Mouse (Mus musculus): ENCODE data around the gene Lrrc55. TPM values are rescaled to one million over a fixed set of nuclear protein-coding genes. Genes with fewer than 3 reads are reported as not detected.
A peak's percentile ranks its signal among the peaks of the same experiment; 100 is the strongest.

Lrrc55 gene
- total RNA-seq, 2 experiments from 2014 or later = 32.8 to 36.5 TPM

DNA sequence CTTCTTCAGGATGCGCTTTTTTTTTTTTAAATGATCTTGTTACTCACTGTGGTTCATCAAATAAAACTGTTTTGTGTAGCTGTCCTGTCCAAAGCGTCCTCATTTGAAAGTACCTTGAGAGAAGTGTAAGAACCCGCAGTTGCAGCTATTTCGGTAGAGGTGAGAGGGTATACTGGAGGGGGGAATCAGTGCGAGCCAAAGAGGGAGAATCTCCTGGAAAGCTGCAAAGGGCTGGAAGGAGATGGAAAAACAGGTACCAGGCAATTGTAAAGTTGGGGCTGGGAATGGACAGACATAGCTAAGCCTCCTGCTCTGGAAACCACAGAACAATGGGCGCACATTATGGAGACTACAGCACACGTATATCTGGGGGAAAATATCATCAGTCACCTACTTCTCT, 57.2 kb downstream of the Lrrc55 start:
- intact Hi-C loops (cut with DNase I) = no loop called here
- no peak for TF ChIP-seq CTCF (IDR thresholded peaks at IDR 0.05)

DNA sequence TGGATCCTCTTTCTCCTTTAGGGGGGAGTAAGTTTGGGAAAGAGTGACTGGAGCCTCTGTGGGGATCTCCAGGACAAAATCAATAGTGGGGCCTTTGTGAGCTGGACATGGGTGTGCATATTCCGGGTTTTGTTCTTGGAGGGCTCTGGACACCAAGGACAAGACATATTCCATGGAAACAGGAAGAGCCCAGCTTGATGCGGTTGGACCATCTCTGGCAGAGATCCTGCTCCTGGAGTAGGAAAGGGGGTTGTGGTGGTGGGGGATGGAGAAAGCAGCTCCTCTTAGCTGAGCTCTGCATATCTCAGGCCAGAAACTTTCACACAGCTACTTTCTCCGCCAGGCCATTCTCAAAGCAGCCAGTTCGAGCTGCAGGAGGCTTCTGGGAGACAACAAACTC, 57.6 kb downstream of the Lrrc55 start:
- TF ChIP-seq CTCF (IDR thresholded peaks at IDR 0.05) = no peak
- intact Hi-C loops (cut with DNase I) = no loop called here
- no peak for DNase-seq (ENCODE audit: extremely low spot score in 1 of 2, low spot score in 2 of 2)
- no peak overlapping the region for H3K27ac ChIP-seq
- no peak overlapping the region for H3K4me3 ChIP-seq

More for the DNA sequence above, 57.2 kb downstream of the Lrrc55 start:
- Histone ChIP-seq H3K27ac (no peak overlapping the region), H3K4me3 (no peak overlapping the region)
- DNase-seq (ENCODE audit: extremely low spot score in 1 of 2, low spot score in 2 of 2) = no peak

DNA sequence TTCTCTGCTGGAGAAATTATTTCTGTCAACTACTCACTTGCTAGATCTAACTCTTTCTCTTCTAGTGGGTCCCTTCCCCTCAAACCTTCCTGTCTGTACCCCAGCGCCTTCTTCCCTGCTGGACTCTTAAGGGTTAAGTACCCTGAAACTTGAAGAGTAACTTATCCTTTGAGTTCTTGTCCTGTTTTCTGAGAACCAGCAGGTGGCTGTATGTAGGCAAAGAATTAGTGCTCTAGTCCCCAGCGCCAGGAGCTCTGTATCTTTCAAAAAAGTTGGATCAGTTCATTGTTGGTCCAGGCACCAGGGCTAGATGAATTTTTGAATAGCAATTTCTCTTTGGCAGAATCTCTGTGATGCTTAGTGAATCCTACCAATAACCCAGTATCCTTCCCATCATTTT, 58.9 kb downstream of the Lrrc55 start:
- no peak for DNase-seq (ENCODE audit: extremely low spot score in 1 of 2, low spot score in 2 of 2)
- Histone ChIP-seq H3K4me3 (no peak overlapping the region), H3K27ac (no peak overlapping the region)
- TF ChIP-seq CTCF (IDR thresholded peaks at IDR 0.05) = peak; percentile 25
- intact Hi-C loops (cut with DNase I) = no loop called here

DNA sequence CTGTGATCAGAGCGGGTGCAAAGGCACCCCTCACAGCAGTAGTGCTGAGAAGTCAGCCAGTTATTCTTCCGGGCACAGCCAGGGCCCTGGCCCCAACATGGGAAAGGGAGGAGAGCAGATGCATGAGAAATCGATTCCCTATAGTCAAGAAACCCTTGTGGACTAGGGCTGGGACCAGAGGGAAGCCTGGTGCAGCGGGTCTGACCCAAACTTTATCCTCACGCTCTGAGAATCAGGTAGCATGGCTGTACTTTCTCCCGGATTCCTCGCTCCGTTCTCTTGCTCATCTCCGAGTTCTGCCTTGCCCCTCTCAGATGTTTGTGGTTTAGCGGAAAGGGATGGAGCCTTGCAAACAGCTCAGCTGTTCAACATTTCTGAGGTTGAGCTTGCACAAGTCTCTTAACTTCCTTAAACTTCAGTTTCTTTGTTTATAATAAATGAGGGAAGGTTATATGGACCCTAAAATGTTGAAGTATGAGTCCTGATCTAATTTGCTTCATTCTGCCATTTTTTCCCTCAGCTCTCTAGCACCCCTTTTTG, 59.3 kb downstream of the Lrrc55 start:
- no peak for TF ChIP-seq CTCF (IDR thresholded peaks at IDR 0.05)
- Histone ChIP-seq H3K4me3 (no peak overlapping the region), H3K27ac (no peak overlapping the region)
- DNase-seq (ENCODE audit: extremely low spot score in 1 of 2, low spot score in 2 of 2) = no peak
- intact Hi-C loops (cut with DNase I) = no loop called here

DNA sequence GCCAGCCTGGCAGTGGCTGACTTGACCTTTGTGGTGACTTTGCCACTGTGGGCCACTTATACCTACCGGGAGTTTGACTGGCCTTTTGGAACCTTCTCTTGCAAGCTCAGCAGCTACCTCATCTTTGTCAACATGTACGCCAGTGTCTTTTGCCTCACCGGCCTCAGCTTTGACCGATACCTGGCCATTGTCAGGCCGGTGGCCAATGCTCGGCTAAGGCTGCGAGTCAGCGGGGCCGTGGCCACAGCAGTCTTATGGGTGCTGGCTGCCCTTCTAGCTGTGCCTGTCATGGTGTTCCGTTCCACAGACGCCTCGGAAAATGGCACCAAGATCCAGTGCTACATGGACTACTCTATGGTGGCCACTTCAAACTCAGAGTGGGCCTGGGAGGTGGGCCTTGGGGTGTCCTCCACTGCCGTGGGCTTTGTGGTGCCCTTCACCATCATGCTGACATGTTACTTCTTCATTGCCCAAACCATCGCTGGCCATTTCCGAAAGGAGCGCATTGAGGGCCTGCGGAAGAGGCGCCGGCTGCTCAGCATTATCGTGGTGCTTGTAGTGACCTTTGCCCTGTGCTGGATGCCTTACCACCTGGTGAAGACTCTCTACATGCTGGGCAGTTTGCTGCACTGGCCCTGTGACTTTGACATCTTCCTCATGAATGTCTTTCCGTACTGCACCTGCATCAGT, 60.0 kb downstream of the Lrrc55 start:
- intact Hi-C loops (cut with DNase I) = no loop called here
- Histone ChIP-seq H3K27ac (no peak overlapping the region), H3K4me3 (no peak overlapping the region)
- TF ChIP-seq CTCF (IDR thresholded peaks at IDR 0.05) = no peak
- no peak for DNase-seq (ENCODE audit: extremely low spot score in 1 of 2, low spot score in 2 of 2)

DNA sequence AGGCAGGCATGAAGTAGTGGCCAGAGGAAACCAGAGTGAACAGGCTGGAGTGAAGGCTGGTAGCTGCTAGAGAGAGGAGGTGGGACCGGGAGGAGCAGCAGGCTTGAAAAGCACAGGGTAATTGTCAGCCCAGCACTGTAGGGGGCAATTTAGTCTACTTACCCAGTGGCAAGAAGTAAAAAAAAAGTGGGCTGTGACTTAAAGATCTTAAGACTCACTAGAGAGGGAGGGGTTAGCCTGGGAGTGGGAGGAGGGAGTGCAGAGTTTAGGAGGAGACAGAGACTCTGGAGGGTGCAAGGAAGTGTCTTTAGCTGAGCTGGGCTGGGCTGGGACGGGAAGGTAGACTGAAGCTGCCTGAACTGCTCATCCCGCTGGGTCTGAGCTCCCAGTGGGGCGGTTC, 60.9 kb downstream of the Lrrc55 start, which contains the start of gene Aplnr:
Gene Aplnr, plus strand, starts transcription at position 137 of the 400 bp plus-strand sequence.
- H3K4me3 ChIP-seq = no peak within 1 kb of the TSS
- intact Hi-C loops (cut with DNase I) = no loop called here

DNA sequence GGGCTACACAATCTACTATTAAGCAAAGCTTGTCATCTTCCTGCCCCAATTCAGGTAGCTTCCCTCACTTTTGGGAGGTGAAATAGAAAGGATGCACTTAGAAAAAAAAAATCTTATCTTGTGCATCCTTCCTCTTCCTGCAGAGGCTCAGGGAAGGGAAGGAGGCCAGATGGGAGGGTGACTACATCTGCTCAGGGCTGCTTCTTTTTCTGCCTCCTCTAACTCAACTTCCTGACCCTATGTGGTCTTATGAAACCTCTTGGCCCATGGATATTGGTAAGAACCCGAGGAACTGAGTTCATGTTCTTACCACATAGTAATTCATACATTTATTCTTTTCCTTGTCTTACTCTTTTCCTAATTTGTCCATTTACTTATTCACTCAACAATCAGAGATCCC, 61.9 kb downstream of the Lrrc55 start:
- intact Hi-C loops (cut with DNase I) = no loop called here
- H3K4me3 ChIP-seq = no peak overlapping the region
- no peak overlapping the region for H3K27ac ChIP-seq
- DNase-seq (ENCODE audit: extremely low spot score in 1 of 2, low spot score in 2 of 2) = no peak
- TF ChIP-seq CTCF (IDR thresholded peaks at IDR 0.05) = no peak

More for the DNA sequence above, 60.9 kb downstream of the Lrrc55 start, which contains the start of gene Aplnr:
- no peak for DNase-seq (ENCODE audit: extremely low spot score in 1 of 2, low spot score in 2 of 2)
- TF ChIP-seq CTCF (IDR thresholded peaks at IDR 0.05) = no peak
- no peak within 1 kb of the TSS for H3K27ac ChIP-seq

DNA sequence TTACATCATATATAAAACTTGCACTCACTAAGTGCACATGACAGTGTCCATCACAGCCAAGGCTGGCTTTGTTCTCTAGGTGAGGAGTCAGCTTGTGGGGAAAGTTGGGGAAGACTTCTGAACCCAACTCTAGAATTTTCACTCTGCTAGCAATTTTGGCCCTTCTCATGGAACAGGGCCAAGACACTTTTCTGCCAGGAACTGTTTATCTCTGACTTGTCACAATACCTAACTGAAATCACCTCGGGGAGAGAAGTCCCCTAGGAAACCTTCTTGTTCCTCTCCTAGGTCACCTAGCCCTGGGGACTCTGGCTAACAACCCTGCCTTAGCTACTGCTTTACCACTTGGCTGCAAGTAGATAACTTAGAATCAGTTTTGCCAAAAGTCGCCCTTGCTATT, 64.8 kb downstream of the Lrrc55 start:
- DNase-seq (ENCODE audit: extremely low spot score in 1 of 2, low spot score in 2 of 2) = peak in 1 of 2 experiments; percentile 3
- H3K27ac ChIP-seq = no peak overlapping the region
- intact Hi-C loops (cut with DNase I) = no loop called here
- H3K4me3 ChIP-seq = no peak overlapping the region
- no peak for TF ChIP-seq CTCF (IDR thresholded peaks at IDR 0.05)

DNA sequence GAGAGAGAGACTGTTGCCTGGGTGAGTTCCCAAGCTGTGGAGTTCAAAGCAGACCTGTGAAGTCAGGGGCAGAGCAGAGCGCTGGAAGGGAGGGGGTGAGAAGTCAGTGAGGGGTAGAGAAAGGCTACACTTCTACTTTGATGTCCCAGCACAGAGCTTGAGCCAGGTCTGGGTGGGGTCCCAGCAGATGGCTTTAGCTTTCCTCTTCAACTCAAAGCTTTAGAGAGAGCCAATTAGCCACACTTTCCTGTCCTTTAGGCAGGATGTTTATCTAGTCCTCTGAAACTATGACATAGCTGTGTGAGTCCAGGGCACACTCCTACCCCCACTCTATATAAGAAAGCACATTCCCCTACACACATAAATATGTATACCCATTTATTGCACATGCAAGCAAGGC, 65.3 kb downstream of the Lrrc55 start:
- intact Hi-C loops (cut with DNase I) = no loop called here
- H3K27ac ChIP-seq = no peak overlapping the region
- no peak for TF ChIP-seq CTCF (IDR thresholded peaks at IDR 0.05)
- DNase-seq (ENCODE audit: extremely low spot score in 1 of 2, low spot score in 2 of 2) = peak in 1 of 2 experiments; percentile 1
- H3K4me3 ChIP-seq = no peak overlapping the region

DNA sequence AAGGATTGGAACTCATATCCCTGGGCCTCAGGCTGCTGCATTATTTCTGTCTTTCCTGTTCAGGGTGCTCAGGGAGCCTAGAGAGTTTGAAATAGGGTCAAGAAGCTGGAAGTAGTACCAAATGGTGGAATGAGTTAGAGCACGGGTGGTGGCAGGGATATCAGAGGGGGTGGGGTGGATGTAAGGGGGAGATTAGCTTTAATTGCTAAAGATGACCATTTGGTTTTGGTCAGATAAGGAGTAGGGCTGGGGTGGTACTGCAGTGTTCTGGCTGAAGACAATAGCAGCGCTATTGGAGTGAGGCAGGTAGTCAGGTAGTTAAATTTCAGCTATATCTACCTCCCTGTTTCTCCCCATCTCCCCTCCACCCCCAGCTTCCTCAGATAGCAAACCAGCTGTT, 65.8 kb downstream of the Lrrc55 start:
- peak in 1 of 2 experiments; percentile 0 for DNase-seq (ENCODE audit: extremely low spot score in 1 of 2, low spot score in 2 of 2)
- no peak overlapping the region for H3K4me3 ChIP-seq
- no peak for TF ChIP-seq CTCF (IDR thresholded peaks at IDR 0.05)
- no peak overlapping the region for H3K27ac ChIP-seq
- intact Hi-C loops (cut with DNase I) = no loop called here

DNA sequence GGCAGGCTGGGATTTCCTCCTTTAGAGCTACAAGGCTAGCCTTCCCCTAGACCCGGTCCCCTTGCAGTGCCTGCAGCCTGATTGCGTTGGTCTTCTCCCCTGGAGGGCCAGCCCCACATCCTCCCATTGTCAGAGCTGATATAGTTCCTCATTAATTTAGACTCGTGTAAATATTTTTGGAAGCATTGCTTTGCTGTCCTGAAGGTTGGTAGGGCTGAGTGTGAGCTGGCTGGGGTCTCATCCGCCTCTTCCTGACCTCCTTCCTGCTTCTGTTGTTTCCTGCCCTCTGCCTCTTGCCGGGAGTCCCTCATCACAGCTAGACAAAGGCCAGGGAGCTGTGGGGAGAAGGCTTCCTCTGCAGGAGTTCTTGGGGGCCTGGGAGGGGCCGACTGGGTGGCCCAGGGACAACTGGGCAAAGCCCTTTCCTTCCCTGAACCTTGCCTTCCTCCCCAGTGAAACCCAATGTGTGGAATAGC, 67.5 kb downstream of the Lrrc55 start:
- H3K27ac ChIP-seq = no peak overlapping the region
- intact Hi-C loops (cut with DNase I) = no loop called here
- no peak overlapping the region for H3K4me3 ChIP-seq
- TF ChIP-seq CTCF (IDR thresholded peaks at IDR 0.05) = no peak
- DNase-seq (ENCODE audit: extremely low spot score in 1 of 2, low spot score in 2 of 2) = peak in 1 of 2 experiments; percentile 6

DNA sequence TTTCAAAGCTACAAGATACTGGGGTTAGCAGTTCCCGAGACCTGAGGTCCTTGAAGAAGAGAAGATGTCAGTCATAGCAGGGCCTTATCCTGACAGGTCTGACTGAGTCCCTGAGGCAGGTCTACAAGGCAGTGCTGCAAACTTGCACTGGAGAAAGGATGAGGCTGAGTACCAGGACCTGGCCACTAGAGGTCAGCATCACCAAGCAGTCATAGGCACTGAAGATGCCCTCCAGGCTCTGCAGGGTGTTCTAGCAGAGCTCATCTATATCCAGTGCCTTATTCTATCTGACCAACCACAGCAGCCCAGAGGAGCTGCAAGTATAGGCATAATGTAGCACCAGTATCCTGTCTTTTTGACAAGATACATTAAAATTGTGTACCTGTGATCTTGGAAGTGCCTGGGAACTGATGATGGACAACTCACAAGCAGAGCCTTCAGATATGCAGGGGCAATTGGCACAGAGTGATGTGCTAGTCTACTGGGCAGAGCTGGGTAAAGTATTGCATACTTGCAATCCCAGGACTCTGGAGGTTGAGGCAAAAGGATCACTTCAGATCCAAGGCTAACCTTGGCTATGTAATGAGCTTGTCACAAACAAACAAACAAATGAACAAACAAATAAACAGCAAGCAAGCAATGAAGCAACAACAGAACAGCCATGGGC, 73.0 kb downstream of the Lrrc55 start:
- intact Hi-C loops (cut with DNase I) = loop anchor here (1.0 to 5.0 kb wide), 4 partner anchors 122 to 1338 kb away; no protein-coding TSS in a partner anchor
- H3K27ac ChIP-seq = no peak overlapping the region
- DNase-seq (ENCODE audit: extremely low spot score in 1 of 2, low spot score in 2 of 2) = peak; percentile 79 to 80

More for the DNA sequence above, 73.0 kb downstream of the Lrrc55 start:
- H3K4me3 ChIP-seq = no peak overlapping the region
- peak; percentile 90 for TF ChIP-seq CTCF (IDR thresholded peaks at IDR 0.05)

Measured in left cerebral cortex, adult 2 months (tissue).